Mouse (Mus musculus): Measurements from ENCODE around the gene Dcbld1.

Dcbld1 gene

DNA sequence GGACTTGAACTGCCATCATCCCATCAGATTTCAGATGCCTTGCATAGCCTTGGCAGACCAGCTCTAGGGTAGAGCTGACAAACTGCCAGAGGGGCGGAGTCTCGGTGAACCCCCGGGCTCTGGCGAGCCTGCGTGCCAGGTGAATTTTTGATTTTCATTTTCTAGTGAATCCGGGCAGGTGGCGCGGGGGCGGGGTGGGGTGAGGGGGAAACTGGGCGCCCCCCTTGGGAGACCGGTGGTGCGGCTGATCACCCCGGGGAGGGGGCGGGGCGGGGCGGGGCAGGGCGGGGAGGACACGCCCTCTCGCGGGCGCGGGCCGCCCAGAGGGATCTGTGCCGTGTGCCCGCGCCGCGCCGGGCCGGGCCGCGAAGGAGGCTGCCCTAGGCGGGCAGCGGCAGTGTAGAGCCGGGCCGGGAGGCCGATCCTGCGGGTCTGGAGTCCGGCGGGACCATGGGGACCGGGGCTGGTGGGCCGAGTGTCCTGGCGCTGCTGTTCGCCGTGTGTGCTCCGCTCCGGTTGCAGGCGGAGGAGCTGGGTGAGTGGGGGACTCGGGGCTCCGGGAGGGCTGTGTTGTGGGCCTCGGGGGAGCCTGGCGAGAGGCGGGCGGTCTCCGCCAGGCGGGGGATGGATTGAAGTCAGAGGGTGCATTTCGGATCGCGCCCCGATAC is at the start of gene Dcbld1:
Dcbld1 (plus strand) TSS at position 319 of the 668 bp plus-strand sequence.
- in situ Hi-C loops (cut with MboI): loop anchor here (25.0 kb wide), 1 partner anchor 154 kb away; the partner anchor contains the start of genes Gopc and Nepn

DNA sequence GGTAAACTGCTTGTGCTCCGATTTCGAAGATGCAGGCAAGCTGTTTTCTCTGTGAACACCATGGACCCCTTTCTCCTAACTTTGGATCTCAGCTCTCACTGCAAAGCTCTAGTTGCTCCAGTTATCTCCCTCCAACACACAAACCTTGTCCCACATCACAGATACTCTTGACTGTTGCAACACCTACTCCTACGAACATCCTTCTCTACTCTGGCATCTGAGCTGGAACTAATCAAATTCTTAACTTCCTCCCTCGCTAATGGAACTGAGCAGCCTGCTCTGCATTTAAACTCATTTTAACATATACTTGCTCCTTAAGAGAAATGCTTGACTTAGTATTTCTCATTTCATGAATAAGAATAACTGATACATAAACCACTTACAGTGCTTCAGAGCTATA is 47.5 kb upstream of the Dcbld1 start:
- in situ Hi-C loops (cut with MboI): no loop called here

DNA sequence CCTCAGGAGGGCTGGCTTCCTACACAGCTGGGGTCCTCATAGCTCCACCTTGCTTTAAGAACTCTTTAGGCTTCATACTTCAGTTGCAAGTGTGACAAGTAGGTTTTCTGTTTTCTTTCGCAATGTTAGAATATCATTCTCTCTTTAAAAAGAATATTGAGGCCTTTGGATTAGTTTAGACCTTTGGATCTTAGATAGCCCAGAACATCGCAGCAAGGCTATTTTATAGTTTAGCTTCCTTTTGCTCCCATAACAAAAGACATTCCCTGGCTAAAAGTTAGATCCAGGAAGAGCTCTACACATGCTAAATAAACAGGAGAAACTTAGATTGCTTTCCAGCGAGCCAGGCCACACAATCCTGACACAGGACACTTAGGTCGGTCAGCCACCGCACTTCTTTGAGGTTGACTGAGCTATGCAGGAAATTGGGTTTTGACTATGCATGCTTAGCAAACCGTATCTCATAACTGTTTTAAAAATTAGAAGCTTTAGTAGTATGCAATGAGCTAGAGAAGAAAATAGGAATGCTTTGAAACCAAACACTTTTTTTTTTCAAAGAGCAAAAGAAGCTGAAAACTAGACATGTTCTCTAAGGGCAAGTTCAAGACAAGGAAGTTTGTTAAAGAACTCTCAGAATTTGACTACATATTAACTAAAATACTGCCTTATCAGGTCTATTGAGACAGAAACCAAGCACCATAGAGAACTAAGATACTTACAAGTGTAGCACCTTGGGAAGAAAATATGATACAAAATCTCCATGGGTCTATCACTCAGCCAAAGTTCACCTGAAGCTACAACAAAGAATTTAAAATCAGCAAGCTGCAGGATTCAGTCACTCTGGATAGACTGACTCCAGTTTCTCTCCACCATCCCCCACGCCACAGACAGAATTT is 38.2 kb upstream of the Dcbld1 start, which contains the start of gene Ros1:
Ros1 (minus strand) TSS at position 288 of the 896 bp plus-strand sequence.
- in situ Hi-C loops (cut with MboI): no loop called here

DNA sequence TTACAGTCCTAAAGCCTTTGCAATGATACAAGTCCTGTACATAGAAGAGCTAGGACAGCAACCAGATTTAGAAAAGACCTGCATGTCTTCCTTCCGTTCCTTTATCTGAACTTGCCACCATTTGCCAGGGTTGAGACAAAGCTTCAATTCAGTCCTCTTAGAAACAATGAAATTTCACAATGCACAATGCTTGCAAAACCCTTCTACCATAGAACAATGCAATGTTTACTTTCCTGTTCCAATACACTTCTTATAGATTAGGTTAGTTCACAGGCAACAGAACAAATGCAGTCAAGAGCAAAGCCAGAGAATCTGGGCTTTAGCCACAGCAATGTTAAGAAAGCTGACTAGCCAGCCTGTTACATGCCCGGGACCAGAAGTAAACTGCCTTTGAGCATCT is 29.4 kb upstream of the Dcbld1 start:
- in situ Hi-C loops (cut with MboI): no loop called here

DNA sequence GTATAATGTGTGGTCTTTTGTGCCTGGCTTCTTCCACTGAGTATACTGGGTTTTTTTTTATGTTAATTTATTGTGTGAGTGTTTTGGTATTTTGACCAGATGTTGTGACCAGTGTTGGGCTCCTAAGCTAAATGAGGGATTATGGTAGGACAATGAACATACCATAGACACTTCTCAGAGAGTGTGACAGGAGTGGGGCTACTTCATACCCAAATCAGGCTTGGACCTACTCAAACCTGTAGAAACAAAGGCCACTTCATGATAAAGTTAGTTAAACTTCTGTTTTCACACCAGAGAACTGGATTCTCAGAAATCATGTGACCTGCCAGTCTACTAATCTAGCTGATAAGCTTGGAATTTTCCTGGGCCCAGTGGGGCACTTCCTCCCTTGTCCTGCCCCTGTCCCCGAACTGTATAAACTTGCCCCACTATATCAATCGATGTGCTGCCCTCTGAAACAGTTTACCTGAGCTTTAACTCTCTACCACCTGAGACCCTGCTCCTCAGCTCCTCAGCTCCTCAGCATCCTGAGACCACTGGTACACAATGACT is 18.1 kb upstream of the Dcbld1 start:
- in situ Hi-C loops (cut with MboI): no loop called here

DNA sequence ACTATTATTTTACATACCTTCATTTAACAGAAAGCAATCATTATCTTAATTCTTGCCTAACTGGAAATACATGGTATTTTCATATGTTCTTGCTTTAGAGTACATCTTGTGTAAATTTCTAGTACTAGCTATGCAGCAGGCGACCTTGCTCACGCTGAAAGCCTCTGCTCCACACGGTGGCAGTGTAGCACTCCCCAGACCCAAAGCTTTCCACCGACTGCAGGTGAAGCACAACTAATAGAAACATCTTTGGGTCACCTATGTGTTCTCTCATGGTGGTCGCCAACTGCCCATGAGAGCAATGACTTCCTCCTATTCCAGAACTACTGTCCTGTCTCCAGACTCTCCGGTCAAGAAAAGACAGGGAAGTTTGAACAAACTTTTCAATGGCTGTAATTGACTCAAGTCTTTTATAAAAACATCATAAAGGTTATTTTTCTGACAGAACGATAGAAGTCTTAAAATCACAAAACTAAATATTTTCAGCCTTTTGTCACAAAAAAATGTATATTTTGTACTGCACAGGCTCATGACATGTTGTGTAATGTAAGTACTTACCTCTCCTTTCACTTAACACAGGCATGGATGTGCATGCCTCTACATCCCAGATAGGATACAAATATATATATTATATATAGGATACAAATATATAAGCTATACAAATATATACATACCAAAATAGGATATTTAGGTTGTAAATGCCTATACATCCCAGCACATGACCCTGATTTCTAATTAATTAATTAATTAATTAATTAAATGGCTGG is 16.4 kb upstream of the Dcbld1 start:
- in situ Hi-C loops (cut with MboI): no loop called here

DNA sequence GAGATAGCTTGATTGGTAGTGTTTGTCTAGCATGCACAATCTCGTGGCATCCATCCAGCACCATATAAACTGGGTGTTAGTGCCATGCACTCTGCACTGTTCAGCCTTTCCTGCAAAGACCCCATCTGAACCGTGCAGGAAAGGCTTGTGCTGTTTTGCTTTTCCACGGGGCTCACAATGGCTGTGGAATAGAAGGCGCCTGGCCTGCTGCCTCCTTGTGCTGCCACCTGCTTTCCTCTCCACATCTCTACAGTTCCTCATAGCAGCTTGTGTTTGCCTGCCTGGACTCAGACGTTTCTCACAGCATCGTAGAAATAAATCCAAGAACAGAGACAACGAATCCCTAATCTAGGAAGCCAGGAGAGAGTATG is 15.9 kb upstream of the Dcbld1 start:
- in situ Hi-C loops (cut with MboI): no loop called here

DNA sequence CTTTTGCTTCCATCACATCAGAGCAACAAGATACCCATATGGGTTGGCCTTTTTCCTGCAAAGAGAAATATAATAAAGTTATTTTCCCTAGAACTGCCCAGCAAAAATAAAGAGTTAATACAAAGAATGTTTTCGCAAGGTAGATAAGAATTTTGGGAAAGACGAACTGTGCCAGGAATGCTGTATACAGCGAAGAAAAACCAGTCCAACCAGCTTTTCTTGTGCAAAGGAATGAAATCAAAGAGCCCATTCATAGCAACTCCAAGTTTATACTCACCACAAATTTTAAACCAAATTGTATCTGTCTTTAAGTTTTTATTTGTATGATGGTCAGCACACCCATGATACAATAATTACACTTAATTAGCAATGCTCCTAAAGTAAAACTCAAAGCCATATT is 13.8 kb upstream of the Dcbld1 start:
- in situ Hi-C loops (cut with MboI): no loop called here

DNA sequence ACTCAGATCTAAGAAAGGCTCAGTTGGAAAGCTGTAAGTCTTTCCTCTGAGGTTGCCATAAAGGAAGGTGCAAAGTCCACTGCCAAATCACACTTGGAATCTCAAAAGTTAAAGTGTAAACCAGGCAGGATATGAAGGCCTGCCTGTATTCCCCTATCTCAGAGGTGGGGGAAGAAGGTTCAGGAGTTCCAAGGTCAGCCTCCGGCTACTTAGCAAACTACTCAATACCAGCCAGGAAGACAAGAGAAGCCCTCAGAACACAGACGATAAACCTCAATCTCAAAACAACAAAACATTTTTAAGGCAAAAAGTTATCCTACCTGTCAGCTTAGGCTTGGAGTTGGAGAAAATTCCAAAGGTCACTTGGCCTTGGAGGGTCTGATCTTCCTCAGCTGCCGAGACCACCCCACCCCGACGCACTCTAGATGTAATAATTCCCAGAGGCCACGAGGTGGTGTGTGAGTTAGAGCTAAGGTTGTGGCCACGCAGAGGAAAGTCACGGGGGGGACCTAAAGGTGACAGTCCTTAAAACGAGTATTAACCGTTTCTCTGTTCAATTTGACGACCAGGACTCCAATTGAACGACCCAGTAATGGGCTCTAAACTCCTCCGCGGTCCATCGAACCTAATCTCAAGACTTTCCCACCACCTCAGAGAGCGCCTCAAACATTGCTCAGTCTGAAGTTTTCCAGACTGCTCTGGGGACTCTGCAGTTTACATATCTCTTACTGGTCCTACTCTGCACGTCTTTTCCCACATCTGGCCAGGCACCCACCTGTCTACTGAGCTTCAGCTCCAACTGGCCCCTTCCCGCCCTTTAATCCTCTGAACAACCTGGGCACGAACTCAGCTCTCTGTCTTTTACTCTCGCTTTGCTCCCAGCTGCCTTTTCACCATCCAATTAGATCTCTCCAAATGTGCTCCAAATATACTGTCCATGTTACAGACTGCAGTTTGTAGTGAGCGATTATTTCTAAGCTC is 933 bp upstream of the Dcbld1 start:
- in situ Hi-C loops (cut with MboI): loop anchor here (25.0 kb wide), 1 partner anchor 155 kb away; the partner anchor contains the start of genes Gopc and Nepn

DNA sequence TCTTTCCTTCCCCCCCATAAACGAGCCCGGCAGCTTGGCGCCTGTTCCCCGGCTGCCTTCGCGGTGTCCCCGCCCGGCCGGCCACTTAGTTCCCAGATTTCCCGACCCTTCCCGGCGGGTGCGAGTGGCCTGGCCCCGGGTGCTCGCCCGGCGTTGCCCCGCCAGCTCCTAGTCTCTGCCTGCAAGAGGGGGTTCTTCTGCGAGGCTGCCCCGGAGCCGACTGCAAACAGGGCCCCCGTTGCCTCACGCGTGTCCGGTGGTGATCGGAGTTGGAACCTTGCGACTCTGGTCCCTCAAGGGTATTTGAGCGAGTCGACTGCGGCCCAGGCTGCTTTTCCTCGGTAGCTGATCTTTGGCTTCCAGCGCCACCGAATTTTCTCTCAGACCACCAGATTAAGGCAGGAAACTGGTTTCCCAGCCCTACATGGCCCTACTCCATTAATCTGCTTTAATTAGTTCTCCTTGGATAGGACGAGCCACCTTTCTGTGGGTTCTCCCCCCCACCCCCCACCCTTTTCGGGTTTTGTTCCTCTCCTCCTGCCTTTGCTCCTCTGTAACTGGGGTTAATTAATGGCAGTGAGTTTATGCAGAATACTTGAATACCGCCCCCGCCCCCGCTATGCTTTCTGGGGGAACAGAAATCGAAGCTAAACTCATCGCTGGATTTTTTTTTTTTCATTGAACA is 692 bp downstream of the Dcbld1 start:
- in situ Hi-C loops (cut with MboI): loop anchor here (25.0 kb wide), 1 partner anchor 153 kb away; the partner anchor contains the start of genes Gopc and Nepn

DNA sequence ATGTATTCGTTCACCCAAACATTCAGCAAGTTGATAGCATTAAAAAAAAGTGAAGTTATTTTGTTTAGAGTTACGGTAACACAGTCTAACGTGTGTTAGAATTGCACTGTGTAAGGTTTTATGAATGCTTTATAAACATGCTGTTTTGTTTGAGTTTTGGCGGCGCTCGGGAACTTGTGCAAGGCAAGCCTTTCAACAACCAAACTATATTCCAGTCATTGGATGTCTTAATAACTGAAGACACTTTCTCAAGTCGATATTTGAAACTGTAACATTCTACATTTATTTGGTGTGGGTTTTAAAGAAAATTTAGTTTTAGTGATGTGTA is 1.2 kb downstream of the Dcbld1 start:
- in situ Hi-C loops (cut with MboI): loop anchor here (25.0 kb wide), 1 partner anchor 153 kb away; the partner anchor contains the start of genes Gopc and Nepn

DNA sequence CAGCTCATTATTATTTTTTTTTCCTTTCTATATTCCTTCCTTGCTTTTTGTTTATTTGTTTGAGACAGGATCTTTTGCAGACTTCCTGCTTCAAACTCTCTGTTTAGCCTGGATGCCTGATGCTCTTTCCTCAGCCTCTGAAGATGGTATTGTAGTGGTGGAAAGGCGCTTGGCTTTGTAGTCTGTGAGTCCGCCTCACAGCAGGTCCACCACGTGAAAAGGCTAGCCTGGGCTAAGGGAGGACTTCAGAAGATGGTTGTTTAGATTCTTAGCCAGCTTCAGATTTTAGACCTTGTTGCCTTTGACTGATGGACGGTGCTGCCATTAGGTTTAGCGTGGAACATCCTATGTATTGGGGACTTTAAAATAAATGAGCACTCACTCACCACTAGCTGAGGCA is 2.0 kb downstream of the Dcbld1 start:
- in situ Hi-C loops (cut with MboI): loop anchor here (25.0 kb wide), 1 partner anchor 152 kb away; the partner anchor contains the start of genes Gopc and Nepn

DNA sequence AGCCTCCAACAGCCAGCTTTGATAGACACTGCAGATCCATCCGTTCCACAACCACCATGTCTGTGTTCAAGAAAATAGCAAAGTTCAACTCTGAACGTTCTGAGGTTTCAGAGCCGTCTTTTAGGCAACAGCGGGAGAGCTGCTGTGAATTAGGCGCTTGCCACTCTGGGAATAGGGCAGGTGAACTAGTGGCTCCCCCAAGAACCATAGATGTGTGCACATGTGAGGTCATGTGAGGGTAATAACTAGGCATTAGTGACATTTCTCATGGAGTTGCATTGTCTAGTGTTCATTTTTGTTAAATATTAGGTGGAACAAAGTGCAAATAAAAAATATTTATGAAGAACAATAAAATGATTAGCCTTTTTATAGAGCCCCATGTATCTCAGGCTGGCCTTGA is 8.6 kb downstream of the Dcbld1 start:
- in situ Hi-C loops (cut with MboI): loop anchor here (25.0 kb wide), 1 partner anchor 145 kb away; the partner anchor contains the start of genes Gopc and Nepn

DNA sequence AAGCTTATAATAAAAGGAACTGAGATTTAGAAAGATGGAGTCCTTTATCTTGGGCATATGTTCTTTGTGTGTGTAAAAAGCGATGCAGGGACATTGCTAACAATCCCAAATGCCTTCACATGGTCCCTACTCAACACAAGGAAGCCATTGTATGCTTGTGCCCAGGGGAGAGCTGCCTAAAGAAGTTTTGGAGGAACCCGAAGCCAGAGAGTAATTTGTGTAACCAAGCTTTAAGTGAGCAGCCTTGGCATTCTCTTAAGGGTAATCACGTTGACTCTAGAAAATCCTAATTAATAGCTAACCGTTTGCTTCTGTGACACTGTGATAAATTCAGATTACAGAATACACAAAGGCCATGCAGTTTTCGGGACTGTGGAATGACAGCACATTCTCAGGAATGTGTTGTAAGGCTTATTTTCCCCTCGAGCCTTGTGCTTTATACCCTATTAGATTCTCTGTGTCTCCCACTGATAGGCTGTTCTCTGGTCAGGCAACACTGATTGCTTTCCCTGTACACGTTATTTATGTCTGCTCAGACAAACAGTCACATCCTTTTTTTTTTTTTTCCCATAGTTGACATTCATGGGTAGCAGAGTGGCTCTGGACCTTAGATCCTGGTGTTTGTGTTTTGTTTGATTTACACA is 9.4 kb downstream of the Dcbld1 start:
- in situ Hi-C loops (cut with MboI): loop anchor here (25.0 kb wide), 1 partner anchor 144 kb away; the partner anchor contains the start of genes Gopc and Nepn

DNA sequence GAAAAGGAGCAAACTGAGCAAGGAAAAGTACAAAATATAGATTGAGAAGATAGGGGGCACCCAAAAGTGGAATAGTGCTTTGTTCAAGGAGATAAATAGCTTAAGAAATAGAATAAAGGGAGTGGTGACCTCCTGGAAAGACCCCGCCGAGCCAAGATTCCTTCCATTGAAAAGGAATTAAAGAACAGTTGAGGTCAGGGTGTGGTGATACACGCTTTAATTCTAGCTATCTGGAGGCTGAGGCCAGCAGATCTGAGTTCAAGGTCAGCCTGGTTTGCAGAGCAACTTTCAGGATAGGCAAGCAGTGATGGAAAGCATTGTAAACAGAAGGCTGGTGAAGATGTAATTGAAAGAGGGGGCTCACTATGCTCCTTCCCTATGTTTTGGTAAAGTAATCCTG is 12.8 kb downstream of the Dcbld1 start:
- in situ Hi-C loops (cut with MboI): loop anchor here (25.0 kb wide), 1 partner anchor 141 kb away; the partner anchor contains the start of genes Gopc and Nepn

DNA sequence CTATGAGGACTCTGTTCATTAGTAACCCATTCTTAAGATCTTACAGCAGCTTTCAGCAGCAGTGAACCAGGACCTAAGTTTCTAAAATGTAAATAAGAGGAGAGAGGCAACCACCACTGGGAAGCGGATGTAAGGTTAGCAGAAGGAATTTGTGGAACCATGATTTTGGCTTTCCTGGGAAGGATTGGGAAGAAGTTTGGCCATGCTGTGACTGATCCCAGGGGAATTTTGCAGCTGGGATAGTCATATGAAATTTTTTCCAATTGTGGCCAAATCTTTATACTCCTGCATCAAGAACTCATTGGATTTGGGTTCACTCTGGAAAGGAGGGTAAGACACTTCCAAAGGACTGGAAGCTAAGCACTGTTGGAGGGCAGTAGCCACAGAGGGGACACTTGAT is 18.8 kb downstream of the Dcbld1 start:
- in situ Hi-C loops (cut with MboI): no loop called here

DNA sequence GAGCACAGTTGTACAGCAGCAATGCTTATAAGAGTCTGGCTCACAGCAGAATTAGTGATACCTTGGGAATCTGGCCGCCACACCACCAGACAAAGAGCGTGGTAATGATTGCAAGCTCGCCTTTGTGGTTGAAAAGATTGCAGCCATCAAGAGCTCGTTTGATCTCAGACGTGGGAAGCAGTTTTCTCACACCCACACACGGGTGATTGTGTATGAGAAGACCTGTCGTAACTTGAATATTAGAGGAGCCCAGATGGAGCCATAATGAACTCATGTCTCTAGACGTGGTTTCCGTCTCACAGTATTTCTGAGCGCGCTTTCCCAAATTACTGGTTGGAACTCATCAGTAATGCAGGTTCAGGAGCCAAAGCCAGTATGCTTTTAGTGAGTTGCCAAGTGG is 20.0 kb downstream of the Dcbld1 start:
- in situ Hi-C loops (cut with MboI): no loop called here

DNA sequence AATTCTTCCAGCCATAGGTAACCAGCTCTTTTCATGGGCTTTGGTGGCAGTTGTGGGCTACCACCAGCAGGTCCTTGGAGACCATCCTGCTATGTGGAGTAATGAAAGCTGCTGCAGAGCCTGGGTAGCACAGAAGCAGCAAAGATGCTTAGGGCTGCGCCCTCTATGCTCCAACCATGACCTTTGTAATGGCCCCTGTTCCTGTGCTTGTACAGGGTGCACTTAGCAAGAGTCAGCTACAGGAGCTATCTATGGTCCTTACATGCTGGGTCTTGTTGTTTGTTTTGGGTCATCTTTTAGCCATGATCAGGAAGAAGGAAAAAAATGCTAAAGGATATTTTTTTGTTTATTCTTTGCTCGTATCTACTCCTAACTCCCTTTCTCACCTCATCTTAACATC is 24.3 kb downstream of the Dcbld1 start:
- in situ Hi-C loops (cut with MboI): no loop called here
